Mouse (Mus musculus) telencephalon, adult 2 months (tissue): ENCODE measurements around the gene Jam2.

Experiments
- DNase-seq: peaks from one replicate; pipeline ENCODE4 v3.0.0-alpha.2; 2011; ENCODE audit warnings: low read depth, low spot score

Jam2 gene

GRCm38 (mm10) chr16:84835823-84836743 is 62.2 kb downstream of the Jam2 start:
- no peak for DNase-seq

GRCm38 (mm10) chr16:84838576-84838975 is 64.7 kb downstream of the Jam2 start:
- DNase-seq = no peak

- DNase-seq = no peak
These were observed 79.6 kb downstream of the Jam2 start for GRCm38 (mm10) chr16:84853492-84853891.

- DNase-seq = no peak
These were observed 90.7 kb downstream of the Jam2 start for GRCm38 (mm10) chr16:84864656-84865055.

- DNase-seq = no peak
These were observed 99.9 kb downstream of the Jam2 start for GRCm38 (mm10) chr16:84873805-84874204.

GRCm38 (mm10) chr16:84875012-84875717 is 101.2 kb downstream of the Jam2 start:
- DNase-seq = no peak
